Mouse (Mus musculus) ES-E14 (cell line): Measurements from ENCODE around the gene Zyg11b. TPM values are rescaled to one million over a fixed set of nuclear protein-coding genes. Genes with fewer than 3 reads are reported as not detected.

Experiments used
- DNase-seq: peaks from one replicate; pipeline ENCODE4 v3.0.0-alpha.2; 2013; ENCODE audit warnings: low read depth, low spot score
- H3K27ac ChIP-seq: 2 replicates; pipeline ENCODE4 v1.5.1; 2012; ENCODE audit warnings: low read depth, mild to moderate bottlenecking, low read length, moderate library complexity, mixed read lengths; ENCODE audit not compliant: poor library complexity, insufficient read depth, severe bottlenecking
- H3K36me3 ChIP-seq: 2 replicates; pipeline ENCODE4 v1.6.1; 2012; ENCODE audit warnings: mild to moderate bottlenecking, low read length, moderate library complexity, mixed read lengths; ENCODE audit not compliant: control insufficient read depth, poor library complexity, insufficient read depth, severe bottlenecking
- H3K4me1 ChIP-seq, 2 experiments: fragments of 150-350 bp in 1 of 2; sonication (generic) in 1 of 2; 2 replicates each; pipeline ENCODE4 v1.6.1; 2012; ENCODE audit warnings: low read length in 2 of 2, mild to moderate bottlenecking in 1 of 2, mixed read lengths in 1 of 2; ENCODE audit not compliant: control insufficient read depth in 2 of 2, insufficient read depth in 2 of 2, poor library complexity in 1 of 2
- H3K4me3 ChIP-seq, 2 experiments: fragments of 150-350 bp in 1 of 2; sonication (generic) in 1 of 2; 2 replicates each; pipeline ENCODE4 v1.5.1; 2012; ENCODE audit warnings: low read length in 2 of 2, low read depth in 1 of 2, mild to moderate bottlenecking in 1 of 2, mixed read lengths in 1 of 2; ENCODE audit not compliant: insufficient read depth in 1 of 2, poor library complexity in 1 of 2, severe bottlenecking in 1 of 2
- H3K9ac ChIP-seq: 2 replicates; pipeline ENCODE4 v1.6.1; 2012; ENCODE audit warnings: low read depth, mild to moderate bottlenecking, low read length, mixed read lengths; ENCODE audit not compliant: poor library complexity, insufficient read depth, severe bottlenecking
- H3K9me3 ChIP-seq: fragments of 150-350 bp; sonication (generic); 2 replicates; pipeline ENCODE4 v1.6.1; 2012; ENCODE audit warnings: low read depth, mild to moderate bottlenecking, low read length; ENCODE audit not compliant: control insufficient read depth, insufficient read depth
- CHD2 ChIP-seq: IDR thresholded peaks from 2 replicates; pipeline ENCODE4 v1.6.1; 2014; ENCODE audit warnings: mild to moderate bottlenecking, low read depth, low read length, inconsistent platforms
- HCFC1 ChIP-seq: IDR thresholded peaks from 2 replicates; pipeline ENCODE4 v1.6.1; 2012; ENCODE audit warnings: low read length, inconsistent platforms, borderline replicate concordance; ENCODE audit not compliant: insufficient read depth
- MAFK ChIP-seq: IDR thresholded peaks from 2 replicates; pipeline ENCODE4 v1.6.1; 2014; ENCODE audit warnings: mild to moderate bottlenecking, low read depth, low read length, inconsistent platforms; ENCODE audit not compliant: insufficient read depth
- ZC3H11A ChIP-seq: IDR thresholded peaks from 2 replicates; pipeline ENCODE4 v1.6.1; 2012; ENCODE audit warnings: low read depth, mild to moderate bottlenecking, inconsistent platforms, low read length, borderline replicate concordance
- ZNF384 ChIP-seq: IDR thresholded peaks from 2 replicates; pipeline ENCODE4 v1.6.1; 2012; ENCODE audit warnings: low read depth, low read length, inconsistent platforms
- in situ Hi-C, 2 experiments: fragments of 600-800 bp; cut with MboI; formaldehyde crosslinking; loops; one replicate each; pipeline ENCODE4 v1.15.1; 2025; ENCODE audit warnings: low sequenced_read_pairs in 2 of 2, inconsistent platforms in 1 of 2; ENCODE audit not compliant: unreplicated experiment in 2 of 2
- total RNA-seq: library from RNA; depleted of rRNA; stranded (reverse); fragments of 300-350 nt; gene quantifications from 2 replicates; pipeline ENCODE4 v1.2.3, GENCODE M21; 2012; rRNA removed

Gene Zyg11b
- total RNA-seq, 1 experiment = 13.3 TPM

GRCm38 (mm10) chr4:108196277-108196855 lies 104.5 kb downstream of the Zyg11b start:
- Histone ChIP-seq H3K9ac (peak overlapping the region; percentile 23; the same call in 1 of the 2 replicates), H3K36me3 (peaks cover 18% of the 10 kb centered on the region), H3K9me3 (no peaks in the 10 kb centered on the region), H3K4me1 (peaks cover 0 to 6% of the 10 kb centered on the region in 2 experiments; a peak in 1 of 4 replicates), H3K27ac (no peak overlapping the region), H3K4me3 (peak overlapping the region in 1 of 2 experiments; percentile 1; a peak in 1 of 4 replicates)
- TF ChIP-seq HCFC1 (no peak), ZNF384 (no peak), ZC3H11A (no peak), CHD2 (no peak), MAFK (no peak)
- DNase-seq = no peak
- in situ Hi-C loops = no loop called here

- in situ Hi-C loops = no loop called here
- H3K4me3 ChIP-seq = peak overlapping the region; percentile 5 to 71; a peak in 2 of 4 replicates
- H3K9ac ChIP-seq = peak overlapping the region; percentile 82
- H3K9me3 ChIP-seq = no peaks in the 10 kb centered on the region
- no peak for TF ChIP-seq HCFC1
- no peak for TF ChIP-seq CHD2
- TF ChIP-seq MAFK = no peak
- TF ChIP-seq ZNF384 = no peak
- no peak for TF ChIP-seq ZC3H11A
- no peak for DNase-seq
- H3K27ac ChIP-seq = no peak overlapping the region
- peaks cover 23% of the 10 kb centered on the region for H3K36me3 ChIP-seq
- peaks cover 0 to 6% of the 10 kb centered on the region in 2 experiments; a peak in 1 of 4 replicates for H3K4me1 ChIP-seq
Observed at GRCm38 (mm10) chr4:108192821-108193323, 108.0 kb downstream of the Zyg11b start.

GRCm38 (mm10) chr4:108182278-108182677 lies 118.6 kb downstream of the Zyg11b start:
- peaks cover 3 to 14% of the 10 kb centered on the region in 2 experiments; a peak in 3 of 4 replicates for H3K4me1 ChIP-seq
- H3K9ac ChIP-seq = no peak overlapping the region
- in situ Hi-C loops = no loop called here
- H3K27ac ChIP-seq = peak overlapping the region; percentile 63; the same call in 1 of the 2 replicates
- H3K36me3 ChIP-seq = peaks cover 40% of the 10 kb centered on the region
- no peak overlapping the region for H3K4me3 ChIP-seq
- TF ChIP-seq CHD2 = 0 out of 2 replicates have a peak, but pooled peaks have one; percentile 66
- no peak for TF ChIP-seq MAFK
- DNase-seq = peak; percentile 90
- no peaks in the 10 kb centered on the region for H3K9me3 ChIP-seq

Other genes with a start within 250 kb of the Zyg11b start
- 0.74 and 1.0 TPM in 2 replicates for gene Podn, start 204.7 kb downstream of the Zyg11b start, total RNA-seq
- gene Scp2, start 156.1 kb downstream of the Zyg11b start, total RNA-seq = 50.4 and 65.9 TPM in 2 replicates
- gene Echdc2, start 135.7 kb downstream of the Zyg11b start, total RNA-seq = 37.9 and 50.8 TPM in 2 replicates
- 10.4 and 12.8 TPM in 2 replicates for gene Zyg11a, start 83.0 kb downstream of the Zyg11b start, total RNA-seq
- 24.7 and 37.0 TPM in 2 replicates for gene Coa7, start 27.0 kb upstream of the Zyg11b start, total RNA-seq
- 1.5 and 5.5 TPM in 2 replicates for gene Shisal2a, start 82.3 kb upstream of the Zyg11b start, total RNA-seq
- 18.6 and 35.1 TPM in 2 replicates for gene Gpx7, start 105.9 kb upstream of the Zyg11b start, total RNA-seq
- 27.2 and 32.8 TPM in 2 replicates for gene Tut4, start 158.3 kb upstream of the Zyg11b start, total RNA-seq